Mouse (Mus musculus) bone marrow, adult 2 months (tissue): ENCODE data around the gene Chst11.

Source experiments
- CTCF ChIP-seq: fragments of 200-500 bp; IDR thresholded peaks from 2 replicates; pipeline ENCODE4 v1.5.1; 2011; ENCODE audit warnings: low read length, control low read depth; ENCODE audit not compliant: control insufficient read depth, insufficient read depth
- POLR2A ChIP-seq: fragments of 200-500 bp; IDR thresholded peaks from 2 replicates; pipeline ENCODE4 v1.6.1; 2011; ENCODE audit warnings: low read depth, mild to moderate bottlenecking, control low read depth, low read length, borderline replicate concordance; ENCODE audit not compliant: control insufficient read depth

DNA sequence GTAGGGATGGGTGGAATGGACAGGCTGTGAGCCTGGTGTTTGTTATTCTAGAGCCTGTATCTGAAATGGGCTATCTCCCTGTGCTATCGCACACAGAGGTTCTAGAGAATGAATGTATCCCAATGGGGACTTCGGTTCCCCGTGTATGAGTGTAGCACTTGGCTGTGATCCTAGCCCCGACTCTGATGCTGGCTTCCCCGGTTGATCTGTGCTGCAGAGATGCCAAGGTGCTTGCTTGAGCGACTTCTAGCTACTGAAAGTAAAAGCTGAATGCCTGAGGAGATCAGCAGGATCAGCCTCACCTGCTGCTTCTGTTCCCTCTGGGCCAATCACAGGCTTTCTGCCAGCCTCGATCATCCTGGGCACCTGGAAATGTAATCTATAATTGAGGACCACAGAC, 91.5 kb downstream of the Chst11 start:
- TF ChIP-seq CTCF (no peak), POLR2A (no peak)
